ENCODE assay signal across 19 mouse cellular contexts in the genomic region with DNA sequence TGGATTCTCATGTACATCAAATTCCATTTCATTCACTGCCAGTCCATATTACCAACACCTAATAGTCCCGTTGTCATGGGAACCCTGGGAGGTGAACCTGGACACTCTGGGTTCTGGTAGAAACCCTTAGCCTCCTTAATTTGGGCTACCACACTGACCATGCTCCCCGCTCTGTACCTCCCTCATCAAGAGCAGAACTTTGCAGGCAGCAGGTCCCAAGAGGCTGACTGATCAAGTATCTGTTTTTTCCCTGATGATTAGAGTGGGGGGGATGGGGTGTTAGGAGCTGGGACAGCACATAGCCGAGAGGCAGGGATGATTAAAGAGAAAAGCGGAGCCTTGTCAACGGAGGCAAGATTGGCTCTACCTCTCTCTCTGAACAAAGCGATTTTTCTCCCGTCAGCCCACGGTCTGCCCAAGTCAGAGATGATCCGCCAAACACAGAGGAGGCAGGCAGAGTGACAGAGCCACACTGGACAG. TPM values are rescaled to one million over a fixed set of nuclear protein-coding genes. Genes with fewer than 3 reads are reported as not detected.
DNase-seq lines count a peak whose midpoint lies in the region; ATAC-seq and TF ChIP-seq lines count a peak whose summit lies in the region.
"Had no signal": no experiment of that assay in that cellular context is flagged by ENCODE, and none has a peak within 500 bp of the region (broad histone marks: within the 10 kb centered on the region; RNA-seq: fewer than 3 reads in every experiment).

No protein-coding gene starts in this region.

- H3K36me3 ChIP-seq in forebrain, embryonic 14.5 days (ENCODE audit: control insufficient read depth, insufficient read depth, low read length), result no peaks in the 10 kb centered on the region
- H3K36me3 ChIP-seq in hindbrain, postnatal 0 days (ENCODE audit: insufficient read depth, low read length), result no peaks in the 10 kb centered on the region
- no peaks in the 10 kb centered on the region for H3K36me3 ChIP-seq in midbrain, postnatal 0 days (ENCODE audit: insufficient read depth, low read length)
- H3K36me3 ChIP-seq: limb, embryonic 15.5 days had no signal

- WGBS in forebrain, embryonic 14.5 days, result 69% methylated on average over 9 of the region's 9 CpGs
- WGBS in hindbrain, postnatal 0 days, result 52% methylated on average over 9 of the region's 9 CpGs
- WGBS in midbrain, postnatal 0 days, result 32% methylated on average over 9 of the region's 9 CpGs

- no peak for TF ChIP-seq POLR2A in brain, embryonic 14.5 days (IDR thresholded peaks at IDR 0.05; ENCODE audit: borderline replicate concordance, extremely low read depth, insufficient read depth, insufficient read length, poor library complexity, severe bottlenecking)

- no peak overlapping the region for H3K4me3 ChIP-seq in forebrain, embryonic 14.5 days (ENCODE audit: low read depth, low read length)
- no peak overlapping the region for H3K4me3 ChIP-seq in hindbrain, postnatal 0 days (ENCODE audit: low read length)
- no peak overlapping the region for H3K4me3 ChIP-seq in midbrain, postnatal 0 days (ENCODE audit: low read depth, low read length)
- H3K4me3 ChIP-seq: limb, embryonic 15.5 days had no signal

- H3K9me3 ChIP-seq in forebrain, embryonic 14.5 days (replicated peaks; ENCODE audit: control insufficient read depth, low read length), result no peaks in the 10 kb centered on the region
- no peaks in the 10 kb centered on the region for H3K9me3 ChIP-seq in hindbrain, postnatal 0 days (ENCODE audit: low read length)
- no peaks in the 10 kb centered on the region for H3K9me3 ChIP-seq in midbrain, postnatal 0 days (ENCODE audit: low read length)
- H3K9me3 ChIP-seq: limb, embryonic 15.5 days had no signal

- no peak overlapping the region for H3K4me2 ChIP-seq in forebrain, embryonic 14.5 days (ENCODE audit: low read length)
- H3K4me2 ChIP-seq in hindbrain, postnatal 0 days (ENCODE audit: low read depth, low read length), result no peak overlapping the region
- no peak overlapping the region for H3K4me2 ChIP-seq in midbrain, postnatal 0 days (ENCODE audit: low read depth, low read length, poor library complexity, severe bottlenecking)
- H3K4me2 ChIP-seq: limb, embryonic 15.5 days had no signal

- H3K4me1 ChIP-seq in forebrain, embryonic 14.5 days (ENCODE audit: control insufficient read depth, insufficient read depth, low read length), result peaks cover 8% of the 10 kb centered on the region; the same call in 1 of the 2 replicates
- peaks cover 13% of the 10 kb centered on the region for H3K4me1 ChIP-seq in hindbrain, postnatal 0 days (ENCODE audit: insufficient read depth, low read length)
- peaks cover 26% of the 10 kb centered on the region for H3K4me1 ChIP-seq in midbrain, postnatal 0 days (ENCODE audit: insufficient read depth, low read length)

- peak; percentile 22; the same call in 1 of the 2 replicates for ATAC-seq in forebrain, embryonic 14.5 days
- peak; percentile 28; the same call in 1 of the 2 replicates for ATAC-seq in hindbrain, postnatal 0 days
- ATAC-seq in midbrain, postnatal 0 days (ENCODE audit: low FRiP score), result peak; percentile 24; the same call in 1 of the 2 replicates
- ATAC-seq: CD4-positive, CD25-positive, alpha-beta regulatory T cell, adult 4 months; liver, postnatal 0 days had no signal

- no peak for TF ChIP-seq CTCF in brain, embryonic 14.5 days (IDR thresholded peaks at IDR 0.05; ENCODE audit: borderline replicate concordance, extremely low read depth, insufficient read depth, insufficient read length)
- TF ChIP-seq CTCF in hindbrain, postnatal 0 days (IDR thresholded peaks at IDR 0.05; ENCODE audit: low read depth), result no peak
- TF ChIP-seq CTCF in midbrain, postnatal 0 days (IDR thresholded peaks at IDR 0.05), result no peak

- H3K27ac ChIP-seq in forebrain, embryonic 14.5 days (ENCODE audit: low read depth, low read length), result peak overlapping the region; percentile 35; the same call in 1 of the 2 replicates
- no peak overlapping the region for H3K27ac ChIP-seq in hindbrain, postnatal 0 days
- H3K27ac ChIP-seq in midbrain, postnatal 0 days (ENCODE audit: low read depth, low read length), result no peak overlapping the region
- H3K27ac ChIP-seq: limb, embryonic 15.5 days had no signal

- DNase-seq in brain, embryonic 14.5 days (ENCODE audit: low read depth), result peak; percentile 77
- peak; percentile 36 for DNase-seq in forebrain, embryonic 14.5 days (ENCODE audit: low spot score)
- peak; percentile 10 for DNase-seq in hindbrain, postnatal 0 days (ENCODE audit: low spot score)
- no peak for DNase-seq in midbrain, postnatal 0 days (ENCODE audit: low spot score)
- DNase-seq in adrenal gland, postnatal 25 days, result no peak
- no peak for DNase-seq in heart, adult 18-20 months
- DNase-seq in cerebellum, postnatal 36 days, result no peak
- DNase-seq: adrenal gland, adult 8-10 months; cerebellum, adult 8-10 months; kidney, postnatal 10 days; liver, postnatal 0 days; right cerebral cortex, postnatal 25 days had no signal

- no peak overlapping the region for H3K9ac ChIP-seq in forebrain, embryonic 14.5 days (ENCODE audit: low read length)
- H3K9ac ChIP-seq in hindbrain, postnatal 0 days (replicated peaks; ENCODE audit: low read length), result no peak overlapping the region
- H3K9ac ChIP-seq in midbrain, postnatal 0 days (replicated peaks; ENCODE audit: low read length, poor library complexity, severe bottlenecking), result no peak overlapping the region
- H3K9ac ChIP-seq: limb, embryonic 15.5 days; liver, postnatal 0 days had no signal

- no peaks in the 10 kb centered on the region for H3K27me3 ChIP-seq in forebrain, embryonic 14.5 days (replicated peaks; ENCODE audit: control insufficient read depth, insufficient read depth, low read length)
- H3K27me3 ChIP-seq in hindbrain, postnatal 0 days (ENCODE audit: insufficient read depth, low read length), result no peaks in the 10 kb centered on the region
- H3K27me3 ChIP-seq in midbrain, postnatal 0 days (ENCODE audit: insufficient read depth, low read length), result no peaks in the 10 kb centered on the region
- H3K27me3 ChIP-seq: limb, embryonic 15.5 days had no signal

RNA-seq across cellular contexts. Expression of a gene that starts 26.5 kb away (rescaled TPM):
- 0.05 TPM in 1 of 2 replicates, not detected in the other for polyA plus RNA-seq in brain, embryonic 14.5 days (2012; rRNA removed)
- not detected in 2 replicates for polyA plus RNA-seq in forebrain, embryonic 14.5 days (2014; fragmentation: Nextera tagmentation; extraction: Ambion mirVana)
- total RNA-seq in hindbrain, postnatal 0 days (2014; rRNA removed), result not detected in 2 replicates
- not detected in 2 replicates for polyA plus RNA-seq in hindbrain, postnatal 0 days (2015; fragmentation: Nextera tagmentation; extraction: Ambion mirVana)
- total RNA-seq in midbrain, postnatal 0 days (2014; rRNA removed), result 0.55 TPM in 1 of 2 replicates, not detected in the other
- not detected in 2 replicates for polyA plus RNA-seq in midbrain, postnatal 0 days (2015; fragmentation: Nextera tagmentation; extraction: Ambion mirVana)
- not detected in 2 replicates for total RNA-seq in adrenal gland, postnatal 25 days (2021)
- total RNA-seq in heart, adult 18-20 months (2021), result not detected
- total RNA-seq: heart, adult 8-10 months; layer of hippocampus, postnatal 14 days; left cerebral cortex, postnatal 14 days; MEL had no signal
- polyA plus RNA-seq: CD4-positive, CD25-positive, alpha-beta regulatory T cell, adult 4 months; heart, postnatal 0 days; liver, postnatal 0 days had no signal

Comparison
In these comparisons a context has a peak if more than half of its experiments do, and no peak if none do; other contexts are left out.
1. DNase-seq: peak in brain, embryonic 14.5 days (single experiment), forebrain, embryonic 14.5 days (single experiment) and hindbrain, postnatal 0 days (single experiment); none in midbrain, postnatal 0 days (single experiment), adrenal gland, postnatal 25 days (single experiment), heart, adult 18-20 months (0 of 2) and cerebellum, postnatal 36 days (0 of 2).
2. Peak in every context shown above with its lines, with median percentiles within 50 percentile points of each other: ATAC-seq.